Mouse (Mus musculus): ENCODE measurements at regions not wholly inside any gene's neighbourhood (a gene's known extent, or its start where the extent isn't known, plus 50 kb on each side); places are given as distances from the start of the nearest gene placed in this dataset.
A peak's percentile ranks its signal among the peaks of the same experiment; 100 is the strongest.

DNA sequence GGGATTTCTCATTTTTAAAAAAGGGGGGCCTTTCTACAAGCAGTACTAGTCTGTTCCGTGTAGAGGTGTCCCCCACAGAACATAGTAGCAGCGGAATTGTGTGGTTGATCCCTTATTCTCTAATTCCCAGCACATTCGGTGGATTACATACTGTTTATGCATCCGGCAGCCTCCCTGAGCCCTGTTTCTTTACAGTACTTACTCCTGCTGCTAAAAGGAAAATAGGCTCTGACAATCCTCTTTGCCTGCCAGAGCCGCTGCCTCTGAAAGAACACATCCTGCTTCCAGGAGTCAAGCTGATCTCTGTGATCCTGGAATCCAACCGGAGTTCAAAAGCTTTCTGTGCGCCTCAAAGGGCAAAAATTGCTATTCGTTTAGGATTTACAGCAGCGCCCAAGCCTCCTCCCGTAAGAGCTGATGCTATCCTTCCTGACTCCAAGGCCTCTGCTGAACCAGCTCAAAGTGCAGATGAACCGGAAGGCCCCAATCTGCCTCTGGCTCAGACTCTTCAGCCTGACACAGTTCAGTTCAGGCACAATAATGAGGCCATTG, 936.6 kb downstream of the Ndufa4 start:
- H3K4me1 ChIP-seq (replicated peaks; ENCODE audit: control insufficient read depth, insufficient read depth, low read length) = peaks cover 6% of the 10 kb centered on the region; the same call in 1 of the 2 replicates
- H3K27ac ChIP-seq (ENCODE audit: low read depth, low read length) = peak overlapping the region; percentile 68; the same call in 1 of the 2 replicates
- ATAC-seq (replicated peaks; ENCODE audit: low FRiP score) (peak; percentile 80), DNase-seq (ENCODE audit: low spot score) (peak; percentile 56)
- H3K9ac ChIP-seq (ENCODE audit: low read length) = peak overlapping the region; percentile 23; the same call in 1 of the 2 replicates
- 4% methylated on average over 11 of the region's 11 CpGs for WGBS
- H3K4me3 ChIP-seq (ENCODE audit: low read depth, low read length) = no peak overlapping the region
- no peaks in the 10 kb centered on the region for H3K27me3 ChIP-seq (ENCODE audit: control insufficient read depth, insufficient read depth, low read length)
- H3K4me2 ChIP-seq (ENCODE audit: low read depth, low read length, severe bottlenecking) = peak overlapping the region; percentile 29; the same call in 1 of the 2 replicates
- no peaks in the 10 kb centered on the region for H3K9me3 ChIP-seq (ENCODE audit: control insufficient read depth, low read length)
- H3K36me3 ChIP-seq (ENCODE audit: control insufficient read depth, insufficient read depth, low read length) = no peaks in the 10 kb centered on the region

GRCm38 (mm10) chr6:10969841-10970536, 937.3 kb downstream of the Ndufa4 start:
- Histone ChIP-seq H3K4me3 (ENCODE audit: low read depth, low read length) (no peak overlapping the region), H3K4me1 (replicated peaks; ENCODE audit: control insufficient read depth, insufficient read depth, low read length) (peaks cover 6% of the 10 kb centered on the region; the same call in 1 of the 2 replicates), H3K4me2 (ENCODE audit: low read depth, low read length, severe bottlenecking) (peak overlapping the region; percentile 18; the same call in 1 of the 2 replicates), H3K9me3 (ENCODE audit: control insufficient read depth, low read length) (no peaks in the 10 kb centered on the region), H3K36me3 (ENCODE audit: control insufficient read depth, insufficient read depth, low read length) (no peaks in the 10 kb centered on the region), H3K27me3 (ENCODE audit: control insufficient read depth, insufficient read depth, low read length) (no peaks in the 10 kb centered on the region), H3K27ac (ENCODE audit: low read depth, low read length) (peak overlapping the region; percentile 68), H3K9ac (ENCODE audit: low read length) (no peak overlapping the region)
- peak; percentile 93 for ATAC-seq (replicated peaks; ENCODE audit: low FRiP score)
- peak; percentile 69 for DNase-seq (ENCODE audit: low spot score)
- 16% methylated on average over 7 of the region's 7 CpGs for WGBS

GRCm38 (mm10) chr6:10943545-10943944, 963.8 kb downstream of the Ndufa4 start:
- Histone ChIP-seq H3K4me3 (ENCODE audit: low read depth, low read length) (no peak overlapping the region), H3K4me2 (ENCODE audit: low read depth, low read length, severe bottlenecking) (no peak overlapping the region), H3K4me1 (replicated peaks; ENCODE audit: control insufficient read depth, insufficient read depth, low read length) (no peaks in the 10 kb centered on the region), H3K27ac (ENCODE audit: low read depth, low read length) (no peak overlapping the region), H3K9me3 (ENCODE audit: control insufficient read depth, low read length) (no peaks in the 10 kb centered on the region), H3K36me3 (ENCODE audit: control insufficient read depth, insufficient read depth, low read length) (no peaks in the 10 kb centered on the region), H3K9ac (ENCODE audit: low read length) (no peak overlapping the region), H3K27me3 (ENCODE audit: control insufficient read depth, insufficient read depth, low read length) (no peaks in the 10 kb centered on the region)
- ATAC-seq (replicated peaks; ENCODE audit: low FRiP score) (no peak), DNase-seq (ENCODE audit: low spot score) (no peak)
- WGBS = 77% methylated on average over 1 of the region's 1 CpGs

- Histone ChIP-seq H3K36me3 (ENCODE audit: control insufficient read depth, insufficient read depth, low read length) (no peaks in the 10 kb centered on the region), H3K4me1 (replicated peaks; ENCODE audit: control insufficient read depth, insufficient read depth, low read length) (no peaks in the 10 kb centered on the region), H3K27me3 (ENCODE audit: control insufficient read depth, insufficient read depth, low read length) (no peaks in the 10 kb centered on the region), H3K9me3 (ENCODE audit: control insufficient read depth, low read length) (no peaks in the 10 kb centered on the region), H3K4me2 (ENCODE audit: low read depth, low read length, severe bottlenecking) (no peak overlapping the region), H3K4me3 (ENCODE audit: low read depth, low read length) (no peak overlapping the region), H3K27ac (ENCODE audit: low read depth, low read length) (no peak overlapping the region), H3K9ac (ENCODE audit: low read length) (no peak overlapping the region)
- ATAC-seq (replicated peaks; ENCODE audit: low FRiP score) = no peak
- no peak for DNase-seq (ENCODE audit: low spot score)
- 84% methylated on average over 3 of the region's 3 CpGs for WGBS
Observed at GRCm38 (mm10) chr6:10941470-10941869, 965.8 kb downstream of the Ndufa4 start.

Measured in forebrain, embryonic 11.5 days (tissue).